Mouse (Mus musculus): ENCODE results near the gene Ttll8.

Ttll8 gene

GRCm38 (mm10) chr15:88954368-88955072 lies at the start of gene Ttll8:
Gene Ttll8, minus strand, starts transcription at chr15:88954418.
- no peak for DNase-seq (ENCODE audit: low spot score)

- no peak for DNase-seq (ENCODE audit: low spot score)
These were observed 47.0 kb upstream of the Ttll8 start for GRCm38 (mm10) chr15:89001245-89001644.

GRCm38 (mm10) chr15:89000367-89000766 lies 46.1 kb upstream of the Ttll8 start:
- DNase-seq (ENCODE audit: low spot score), result no peak

GRCm38 (mm10) chr15:88999124-88999523 lies 44.9 kb upstream of the Ttll8 start:
- no peak for DNase-seq (ENCODE audit: low spot score)

- DNase-seq (ENCODE audit: low spot score), result no peak
These were observed 44.4 kb upstream of the Ttll8 start for GRCm38 (mm10) chr15:88998636-88999035.

GRCm38 (mm10) chr15:88989236-88989635 lies 35.0 kb upstream of the Ttll8 start:
- no peak for DNase-seq (ENCODE audit: low spot score)

- no peak for DNase-seq (ENCODE audit: low spot score)
These were observed 28.4 kb upstream of the Ttll8 start, which contains the start of gene Mov10l1 for GRCm38 (mm10) chr15:88982534-88983079. Gene Mov10l1, plus strand, starts transcription at chr15:88982909.

GRCm38 (mm10) chr15:88979138-88979446 lies 24.9 kb upstream of the Ttll8 start:
- DNase-seq (ENCODE audit: low spot score), result no peak

- DNase-seq (ENCODE audit: low spot score), result peak; percentile 15
These were observed 24.3 kb upstream of the Ttll8 start, which contains the start of gene Mlc1 for GRCm38 (mm10) chr15:88978281-88979137. Gene Mlc1, minus strand, starts transcription at chr15:88979007.

- no peak for DNase-seq (ENCODE audit: low spot score)
These were observed 18.1 kb upstream of the Ttll8 start for GRCm38 (mm10) chr15:88972300-88972699.

GRCm38 (mm10) chr15:88964070-88964578 lies 9.9 kb upstream of the Ttll8 start:
- no peak for DNase-seq (ENCODE audit: low spot score)

GRCm38 (mm10) chr15:88957522-88957921 lies 3.3 kb upstream of the Ttll8 start:
- DNase-seq (ENCODE audit: low spot score), result no peak

- no peak for DNase-seq (ENCODE audit: low spot score)
These were observed 1.1 kb upstream of the Ttll8 start for GRCm38 (mm10) chr15:88955342-88955741.

- no peak for DNase-seq (ENCODE audit: low spot score)
These were observed 3.0 kb downstream of the Ttll8 start for GRCm38 (mm10) chr15:88951246-88951645.

GRCm38 (mm10) chr15:88946851-88947250 lies 7.4 kb downstream of the Ttll8 start:
- DNase-seq (ENCODE audit: low spot score), result no peak

- no peak for DNase-seq (ENCODE audit: low spot score)
These were observed 10.2 kb downstream of the Ttll8 start for GRCm38 (mm10) chr15:88943896-88944551.

GRCm38 (mm10) chr15:88942783-88943182 lies 11.4 kb downstream of the Ttll8 start:
- no peak for DNase-seq (ENCODE audit: low spot score)

GRCm38 (mm10) chr15:88937291-88937650 lies 16.9 kb downstream of the Ttll8 start:
- DNase-seq (ENCODE audit: low spot score), result no peak

GRCm38 (mm10) chr15:88936619-88937290 lies 17.5 kb downstream of the Ttll8 start:
- no peak for DNase-seq (ENCODE audit: low spot score)

- no peak for DNase-seq (ENCODE audit: low spot score)
These were observed 20.1 kb downstream of the Ttll8 start for GRCm38 (mm10) chr15:88934141-88934540.

GRCm38 (mm10) chr15:88932667-88933066 lies 21.6 kb downstream of the Ttll8 start:
- no peak for DNase-seq (ENCODE audit: low spot score)

- no peak for DNase-seq (ENCODE audit: low spot score)
These were observed 32.3 kb downstream of the Ttll8 start for GRCm38 (mm10) chr15:88921992-88922310.
